Comparison of ENCODE assay signal across 19 mouse cellular contexts in genomic region chr16:90027886-90028285, GRCm38 (mm10).
DNase-seq lines count a peak whose midpoint lies in the region; ATAC-seq lines count a peak whose summit lies in the region.
"Had no signal": no experiment of that assay in that cellular context is flagged by ENCODE, and none has a peak within 500 bp of the region (broad histone marks: within the 10 kb centered on the region; RNA-seq: fewer than 3 reads in every experiment).

No protein-coding gene starts in this region.

- WGBS in forebrain, embryonic 10.5 days, result 83% methylated on average over 3 of the region's 3 CpGs
- WGBS in forebrain, embryonic 14.5 days, result 43% methylated on average over 3 of the region's 3 CpGs

- ATAC-seq in forebrain, embryonic 14.5 days, result no peak
- ATAC-seq: activated CD4-positive, CD25-positive, alpha-beta regulatory T cell, adult 4 months; forebrain, embryonic 16.5 days; Patski had no signal

- DNase-seq in cerebellum, adult 11 months, result peak; percentile 38
- no peak for DNase-seq in cerebellum, postnatal 4 days (ENCODE audit: low spot score in 2 of 2)
- DNase-seq in forebrain, embryonic 10.5 days (ENCODE audit: extremely low spot score, low spot score), result no peak
- no peak for DNase-seq in forebrain, embryonic 14.5 days (ENCODE audit: low spot score)
- DNase-seq in left cerebral cortex, postnatal 4 days, result peak; percentile 27
- no peak for DNase-seq in left cerebral cortex, adult 11 months (ENCODE audit: low spot score)
- DNase-seq: adrenal gland, adult 8-10 months; gastrocnemius, postnatal 14 days; heart, adult 2 months; heart, postnatal 14 days; kidney, adult 11 months; kidney, adult 9 months had no signal

- no peaks in the 10 kb centered on the region for H3K27me3 ChIP-seq in forebrain, embryonic 10.5 days (ENCODE audit: poor library complexity, severe bottlenecking)
- H3K27me3 ChIP-seq in forebrain, embryonic 14.5 days (replicated peaks; ENCODE audit: control insufficient read depth, insufficient read depth, low read length), result no peaks in the 10 kb centered on the region
- H3K27me3 ChIP-seq: heart, embryonic 15.5 days; hindbrain, embryonic 15.5 days; Patski had no signal

- H3K36me3 ChIP-seq in forebrain, embryonic 10.5 days (replicated peaks), result peaks cover 29% of the 10 kb centered on the region
- 0 out of 2 replicates have a peak, but pooled peaks cover 3% of the 10 kb centered on the region for H3K36me3 ChIP-seq in forebrain, embryonic 14.5 days (ENCODE audit: control insufficient read depth, insufficient read depth, low read length)
- H3K36me3 ChIP-seq: heart, embryonic 15.5 days; hindbrain, embryonic 15.5 days had no signal

- H3K4me2 ChIP-seq in forebrain, embryonic 14.5 days (ENCODE audit: low read length), result no peak overlapping the region
- H3K4me2 ChIP-seq: heart, embryonic 11.5 days; heart, embryonic 15.5 days; hindbrain, embryonic 15.5 days had no signal

- H3K4me3 ChIP-seq in forebrain, embryonic 10.5 days, result no peak overlapping the region
- H3K4me3 ChIP-seq in forebrain, embryonic 14.5 days (ENCODE audit: low read depth, low read length), result no peak overlapping the region
- H3K4me3 ChIP-seq: embryonic facial prominence, embryonic 10.5 days; heart, adult 2 months; heart, embryonic 15.5 days; hindbrain, embryonic 15.5 days had no signal

- H3K9me3 ChIP-seq in forebrain, embryonic 10.5 days, result no peaks in the 10 kb centered on the region; the same call in 1 of the 2 replicates
- H3K9me3 ChIP-seq in forebrain, embryonic 14.5 days (replicated peaks; ENCODE audit: control insufficient read depth, low read length), result no peaks in the 10 kb centered on the region
- H3K9me3 ChIP-seq: embryonic facial prominence, embryonic 10.5 days; heart, embryonic 15.5 days; hindbrain, embryonic 15.5 days had no signal

- intact Hi-C loops in left cerebral cortex, postnatal 4 days (cut with DNase I), result no loop called here

- no peak overlapping the region for H3K9ac ChIP-seq in forebrain, embryonic 14.5 days (ENCODE audit: low read length)
- H3K9ac ChIP-seq: heart, embryonic 15.5 days; hindbrain, embryonic 15.5 days had no signal

- H3K4me1 ChIP-seq in forebrain, embryonic 10.5 days, result peaks cover 3% of the 10 kb centered on the region
- no peaks in the 10 kb centered on the region for H3K4me1 ChIP-seq in forebrain, embryonic 14.5 days (ENCODE audit: control insufficient read depth, insufficient read depth, low read length)
- H3K4me1 ChIP-seq: heart, embryonic 15.5 days had no signal

- peak overlapping the region; percentile 30; the same call in 1 of the 2 replicates for H3K27ac ChIP-seq in forebrain, embryonic 10.5 days
- no peak overlapping the region for H3K27ac ChIP-seq in forebrain, embryonic 14.5 days (ENCODE audit: low read depth, low read length)
- H3K27ac ChIP-seq: embryonic facial prominence, embryonic 10.5 days; heart, adult 2 months; heart, embryonic 15.5 days; hindbrain, embryonic 15.5 days had no signal

Comparison
In these comparisons a context has a peak if more than half of its experiments do, and no peak if none do; other contexts are left out.
1. DNase-seq: peak in cerebellum, adult 11 months (single experiment) and left cerebral cortex, postnatal 4 days (single experiment); none in cerebellum, postnatal 4 days (0 of 2), forebrain, embryonic 10.5 days (single experiment), forebrain, embryonic 14.5 days (single experiment) and left cerebral cortex, adult 11 months (single experiment).